Mouse (Mus musculus) heart, postnatal 25 days (tissue): ENCODE results near the gene Igf1r. TPM values are rescaled to one million over a fixed set of nuclear protein-coding genes. Genes with fewer than 3 reads are reported as not detected.
"Not testable (repeated sequence)": the region's sequence is repeated elsewhere in the genome, so short reads cannot be mapped to it uniquely, and the experiment has no call there.

ENCODE experiments used
- DNase-seq: peaks from one replicate; pipeline ENCODE4 v3.0.0; 2022; ENCODE audit warnings: low spot score
- intact Hi-C: fragments of 180-260 bp; cut with DNase I; formaldehyde crosslinking; loops from one replicate; pipeline ENCODE4 v1.15.1; 2025
- total RNA-seq, 2 experiments: library from RNA; stranded (reverse); gene quantifications; 2 replicates each; pipeline ENCODE4 v1.2.3; 2021

The Igf1r gene
- total RNA-seq, 2 experiments from 2014 or later, result 12.7 to 18.8 TPM

DNA sequence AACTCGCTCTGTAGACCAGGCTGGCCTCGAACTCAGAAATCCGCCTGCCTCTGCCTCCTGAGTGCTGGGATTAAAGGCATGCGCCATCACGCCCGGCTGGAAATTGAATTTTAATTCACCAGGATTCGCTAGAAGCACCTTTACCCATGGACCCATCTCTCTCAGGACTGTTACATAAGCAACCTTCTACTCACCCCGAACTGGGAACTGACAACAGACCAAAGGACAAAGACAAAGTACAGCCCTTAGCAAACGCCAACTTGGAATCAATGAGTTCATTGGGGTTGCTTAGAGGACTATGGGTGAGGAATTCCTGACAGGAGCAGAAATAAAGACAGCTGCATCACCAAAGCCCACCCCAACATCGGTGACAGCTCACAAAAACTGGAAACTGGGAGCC, 320.0 kb downstream of the Igf1r start:
- DNase-seq, result no peak
- intact Hi-C loops, result no loop called here

DNA sequence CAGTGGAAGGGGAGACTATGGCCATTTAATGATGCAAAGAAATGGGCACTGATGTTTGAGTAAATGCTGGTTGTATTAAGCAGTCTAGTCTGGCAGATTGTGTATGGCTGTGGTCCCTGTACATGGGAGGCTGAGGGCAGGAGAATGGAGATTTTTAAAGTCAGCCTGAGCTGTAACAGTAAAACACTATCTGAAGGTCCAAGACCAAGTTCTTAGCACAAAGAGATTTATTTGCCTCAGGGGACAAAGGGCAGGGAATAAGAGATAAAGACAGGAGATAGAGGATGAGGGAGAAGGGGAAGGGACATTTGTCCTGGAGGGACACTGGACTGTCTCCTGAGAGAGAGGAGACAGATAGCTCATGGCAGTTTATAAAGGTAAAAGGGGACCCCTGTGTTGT, 320.9 kb downstream of the Igf1r start, which contains the start of gene Fam169b:
Gene Fam169b (plus strand): TSS at position 325 of the 400 bp plus-strand sequence.
- intact Hi-C loops, result no loop called here

DNA sequence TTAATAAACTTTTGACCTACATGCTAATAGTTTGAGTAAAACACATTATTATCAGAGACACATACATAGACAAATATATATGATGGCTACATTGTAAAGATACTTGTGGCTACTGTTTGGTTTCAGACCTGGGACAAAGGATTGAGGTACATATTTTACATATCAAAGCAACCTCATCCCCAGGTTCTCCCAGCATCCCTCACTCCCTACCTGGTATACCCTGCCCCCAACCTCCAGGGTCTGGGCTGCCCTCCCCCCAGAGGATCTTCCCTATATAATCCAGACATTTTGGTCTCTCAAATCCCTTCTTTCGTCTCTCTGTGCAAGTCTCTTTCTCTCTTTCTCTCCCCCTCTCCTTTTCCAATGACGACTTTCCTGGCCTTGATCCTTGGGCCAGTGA, 321.6 kb downstream of the Igf1r start:
- no peak for DNase-seq
- intact Hi-C loops, result no loop called here

More for the DNA sequence above, 320.9 kb downstream of the Igf1r start, which contains the start of gene Fam169b:
- DNase-seq, result no peak

GRCm38 (mm10) chr7:68274951-68275350, 322.3 kb downstream of the Igf1r start:
- intact Hi-C loops, result no loop called here

DNA sequence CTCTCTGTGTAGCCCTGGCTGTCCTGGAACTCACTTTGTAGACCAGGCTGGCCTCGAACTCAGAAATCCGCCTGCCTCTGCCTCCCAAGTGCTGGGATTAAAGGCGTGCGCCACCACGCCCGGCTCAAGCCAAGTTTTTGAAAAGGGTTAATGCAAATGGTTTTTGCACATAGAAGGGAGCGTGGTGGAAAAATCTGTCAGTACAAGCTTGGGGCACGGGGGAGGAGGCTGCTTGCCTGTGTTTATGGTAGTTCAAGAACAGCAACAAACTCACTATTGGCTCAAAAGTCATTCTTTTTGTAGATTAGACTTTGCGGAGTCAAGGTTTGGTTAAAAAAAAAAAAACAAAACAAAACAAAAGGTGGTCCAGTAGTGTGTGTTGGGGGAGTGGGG, 322.8 kb downstream of the Igf1r start:
- DNase-seq, intact Hi-C loops: not testable (repeated sequence)

More at GRCm38 (mm10) chr7:68274951-68275350, 322.3 kb downstream of the Igf1r start:
- DNase-seq, result no peak

- DNase-seq, result no peak
- intact Hi-C loops, result no loop called here
Measured at GRCm38 (mm10) chr7:68275838-68276731, 323.5 kb downstream of the Igf1r start.

DNA sequence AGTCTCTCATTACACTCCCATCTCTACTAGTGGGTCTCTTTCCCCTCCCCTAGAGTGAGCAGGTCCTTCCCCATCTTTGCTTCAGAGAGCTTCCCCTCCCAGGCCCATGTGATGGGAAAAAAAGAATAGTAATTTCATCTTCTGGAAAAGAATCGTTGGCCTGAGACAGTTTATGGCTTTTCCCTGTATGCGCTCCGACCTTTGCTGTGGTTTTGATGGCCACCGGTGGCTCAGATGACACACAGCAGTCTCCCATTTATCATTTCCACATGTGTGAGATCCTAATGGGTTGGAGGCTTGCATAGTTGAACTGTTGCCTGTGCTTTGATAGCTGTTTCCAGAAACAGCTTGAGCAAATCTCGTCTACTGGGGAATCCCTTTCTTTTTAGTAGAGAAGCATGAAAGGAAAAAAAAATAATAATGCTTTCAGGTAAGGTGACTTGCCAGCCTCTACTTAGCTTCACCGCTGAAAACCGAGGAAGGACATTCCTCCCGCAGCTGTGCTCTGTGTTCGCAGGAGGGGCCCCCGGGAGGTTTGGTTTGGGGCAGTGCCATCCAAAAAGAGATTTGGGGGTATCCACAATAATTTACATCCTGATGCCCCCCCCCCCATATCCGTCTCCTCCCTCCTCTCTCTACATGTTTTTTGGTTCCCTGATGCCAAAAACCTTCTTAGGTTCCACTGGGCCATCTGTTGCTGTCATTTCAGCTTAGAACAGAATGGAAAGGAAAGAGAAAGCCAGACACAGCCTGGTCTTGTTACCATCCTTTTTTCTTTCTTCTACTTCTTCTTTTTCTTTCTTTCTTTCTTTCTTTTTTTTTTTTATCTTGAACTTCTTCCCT, 324.6 kb downstream of the Igf1r start:
- intact Hi-C loops, result no loop called here

GRCm38 (mm10) chr7:68277897-68278270, 325.3 kb downstream of the Igf1r start:
- no peak for DNase-seq
- intact Hi-C loops, result no loop called here

More for the DNA sequence above, 324.6 kb downstream of the Igf1r start:
- no peak for DNase-seq

DNA sequence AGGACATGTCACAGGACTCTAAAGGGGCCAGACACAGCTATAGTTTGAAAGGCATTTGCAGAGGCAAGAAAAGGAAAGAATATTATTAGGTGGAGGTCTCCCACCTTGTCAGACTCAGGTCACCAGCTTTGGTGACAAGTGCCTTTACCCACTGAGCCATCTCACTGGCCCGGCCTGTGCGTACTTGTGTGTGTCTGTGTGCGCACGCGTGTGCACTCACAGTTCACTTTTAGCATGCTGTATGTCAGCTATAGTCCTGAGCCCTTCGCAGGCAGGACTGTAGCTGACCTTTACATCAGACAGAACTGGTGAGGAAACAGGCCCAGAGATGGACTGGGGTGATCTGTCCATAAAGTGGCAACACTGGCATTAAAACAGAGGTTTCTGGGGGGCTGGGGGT, 325.8 kb downstream of the Igf1r start:
- intact Hi-C loops, result no loop called here
- DNase-seq, result no peak

- no peak for DNase-seq
- intact Hi-C loops, result no loop called here
Measured at GRCm38 (mm10) chr7:68278908-68279307, 326.3 kb downstream of the Igf1r start.

- no peak for DNase-seq
- intact Hi-C loops, result no loop called here
Measured at GRCm38 (mm10) chr7:68279481-68279880, 326.9 kb downstream of the Igf1r start.

GRCm38 (mm10) chr7:68280352-68280869, 327.8 kb downstream of the Igf1r start:
- intact Hi-C loops, result no loop called here
- DNase-seq, result no peak

DNA sequence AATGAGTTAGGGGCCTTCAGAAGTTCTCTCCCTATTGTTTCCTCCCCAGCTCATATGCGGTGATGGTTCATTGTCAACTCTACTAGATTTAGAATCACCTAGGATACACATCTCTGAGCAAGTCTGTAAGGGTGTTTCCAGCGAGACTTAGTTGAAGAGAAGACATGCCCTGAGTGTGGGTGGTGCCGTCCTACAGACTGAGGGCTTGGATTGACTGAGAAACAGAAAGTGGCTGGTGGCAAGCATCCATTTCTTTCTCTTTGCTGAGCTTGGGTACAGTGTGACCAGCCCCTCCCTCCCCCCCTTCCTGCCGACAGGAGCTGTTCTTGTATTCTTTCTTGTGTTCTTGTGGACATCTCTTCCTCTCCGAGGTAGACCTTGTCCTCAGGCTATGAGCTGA, 328.7 kb downstream of the Igf1r start:
- intact Hi-C loops, result no loop called here
- no peak for DNase-seq

- DNase-seq, result no peak
- intact Hi-C loops, result no loop called here
Measured at GRCm38 (mm10) chr7:68282304-68283132, 329.9 kb downstream of the Igf1r start.

DNA sequence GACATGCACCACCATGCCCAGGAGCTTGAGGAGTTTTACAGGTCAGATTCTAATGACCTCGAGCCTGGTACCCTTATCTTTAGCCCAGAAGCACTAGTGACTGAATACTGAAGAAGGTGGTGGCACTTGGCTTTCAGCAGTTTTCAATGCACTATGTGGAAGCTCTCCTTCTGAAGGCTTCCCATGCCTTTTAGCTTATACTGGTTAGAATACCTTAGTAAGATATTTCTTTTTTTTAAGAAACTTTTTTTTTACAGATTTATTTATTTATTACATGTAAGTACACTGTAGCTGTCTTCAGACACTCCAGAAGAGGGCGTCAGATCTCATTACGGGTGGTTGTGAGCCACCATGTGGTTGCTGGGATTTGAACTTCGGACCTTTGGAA, 330.5 kb downstream of the Igf1r start:
- intact Hi-C loops, DNase-seq: not testable (repeated sequence)

Other genes with a start within 250 kb of the Igf1r start
- 1 to 10 TPM; 7.8 to 9.2 TPM for gene Synm, start 193.1 kb upstream of the Igf1r start, total RNA-seq